Mouse (Mus musculus): ENCODE data around the gene Cacna1a. TPM values are rescaled to one million over a fixed set of nuclear protein-coding genes. Genes with fewer than 3 reads are reported as not detected.

The Cacna1a gene
- 100 to 1,000 TPM; 172 to 853 (median 357) TPM for total RNA-seq (2018; cell fraction: chromatin; rRNA removed)
- 10 to 100 TPM in 18 of 26 experiments, 1 to 10 TPM in 8; 5.6 to 30.3 (median 17.9) TPM for total RNA-seq (2018; cell fraction: cytosol; rRNA removed)
- total RNA-seq (2018; cell fraction: nucleus; rRNA removed): 100 to 1,000 TPM in 14 of 26 experiments, 10 to 100 TPM in 12; 26.5 to 312 (median 110) TPM
- polyA plus RNA-seq (2018): 15.7 to 19.4 TPM (median 18.6 TPM) in 3 replicates

DNA sequence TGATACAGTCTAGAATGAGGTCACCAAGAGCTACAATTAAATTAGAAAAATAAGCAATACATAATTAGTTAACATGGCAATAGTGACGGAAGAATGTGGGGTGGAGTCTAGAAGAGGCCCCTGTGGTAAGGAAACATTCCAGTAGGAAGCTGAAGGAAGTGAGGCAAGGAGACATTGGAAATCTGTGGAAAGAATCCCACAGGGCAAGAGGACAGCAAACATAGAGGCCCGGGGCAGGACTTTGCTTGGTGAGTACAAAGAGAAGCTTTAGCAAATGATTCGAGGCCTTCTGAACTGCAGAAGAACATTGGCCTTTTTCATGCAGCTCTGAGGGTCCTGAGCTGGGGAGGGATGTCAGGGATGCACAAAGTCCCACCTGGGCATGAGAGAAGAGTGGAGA lies at the start of gene Cacna1a:
Gene Cacna1a, plus strand, starts transcription at position 166 of the 400 bp plus-strand sequence.
- H3K4me3 ChIP-seq (ENCODE audit: inconsistent target): no peak within 1 kb of the TSS
- H3K79me2 ChIP-seq (ENCODE audit: inconsistent target): no peaks in the 10 kb centered on the region
- no peaks in the 10 kb centered on the region for H3K36me3 ChIP-seq (ENCODE audit: inconsistent target)
- WGBS (ENCODE audit: missing documents): 95% methylated on average over 3 of the region's 3 CpGs
- H3K27ac ChIP-seq: no peak within 1 kb of the TSS

DNA sequence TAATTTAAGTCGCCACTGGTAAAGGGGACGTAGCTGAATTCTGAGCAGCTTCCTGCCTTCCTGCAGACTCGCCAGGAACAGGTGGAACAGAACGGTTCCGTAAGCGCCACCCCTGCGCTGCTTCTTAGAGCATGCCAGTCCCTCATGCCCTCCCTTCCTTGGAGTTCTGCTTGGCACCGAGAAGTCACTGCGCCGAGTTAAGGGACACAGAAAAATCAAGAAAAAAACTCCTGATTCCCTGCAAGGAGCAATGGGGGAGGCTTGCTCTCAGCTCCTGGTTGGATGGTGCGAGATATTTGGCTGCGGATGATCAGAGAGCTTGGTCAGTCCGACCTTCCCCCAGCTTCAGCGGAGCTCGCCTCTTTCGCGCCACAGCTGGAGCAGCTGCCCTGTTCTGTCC lies 49.7 kb upstream of the Cacna1a start:
- Histone ChIP-seq H3K36me3 (ENCODE audit: inconsistent target) (no peaks in the 10 kb centered on the region), H3K27ac (no peak overlapping the region), H3K4me3 (ENCODE audit: inconsistent target) (no peak overlapping the region), H3K79me2 (ENCODE audit: inconsistent target) (no peaks in the 10 kb centered on the region)
- WGBS (ENCODE audit: missing documents): 11% methylated on average over 17 of the region's 17 CpGs

DNA sequence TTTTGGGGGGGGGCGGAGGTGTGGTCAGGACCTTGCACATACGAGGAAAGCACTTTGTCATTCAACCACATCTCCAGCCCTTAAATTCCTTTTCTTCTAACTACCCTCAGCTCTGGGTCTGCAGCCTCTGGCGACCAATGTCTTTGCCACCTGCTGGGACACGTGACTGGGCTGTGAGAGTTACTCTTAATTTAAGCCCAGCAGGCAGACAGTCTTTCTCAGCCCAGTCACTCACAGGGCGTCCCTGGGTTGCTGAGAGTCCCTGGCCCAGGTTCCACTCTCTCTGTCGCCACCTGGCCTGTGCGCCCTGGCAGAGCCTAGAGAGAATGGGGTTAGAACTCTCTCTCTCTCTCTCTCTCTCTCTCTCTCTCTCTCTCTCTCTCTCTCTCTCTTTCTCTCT lies 48.9 kb upstream of the Cacna1a start:
- Histone ChIP-seq H3K4me3 (ENCODE audit: inconsistent target) (no peak overlapping the region), H3K79me2 (ENCODE audit: inconsistent target) (no peaks in the 10 kb centered on the region), H3K27ac (no peak overlapping the region), H3K36me3 (ENCODE audit: inconsistent target) (no peaks in the 10 kb centered on the region)
- WGBS (ENCODE audit: missing documents): 30% methylated on average over 7 of the region's 7 CpGs

DNA sequence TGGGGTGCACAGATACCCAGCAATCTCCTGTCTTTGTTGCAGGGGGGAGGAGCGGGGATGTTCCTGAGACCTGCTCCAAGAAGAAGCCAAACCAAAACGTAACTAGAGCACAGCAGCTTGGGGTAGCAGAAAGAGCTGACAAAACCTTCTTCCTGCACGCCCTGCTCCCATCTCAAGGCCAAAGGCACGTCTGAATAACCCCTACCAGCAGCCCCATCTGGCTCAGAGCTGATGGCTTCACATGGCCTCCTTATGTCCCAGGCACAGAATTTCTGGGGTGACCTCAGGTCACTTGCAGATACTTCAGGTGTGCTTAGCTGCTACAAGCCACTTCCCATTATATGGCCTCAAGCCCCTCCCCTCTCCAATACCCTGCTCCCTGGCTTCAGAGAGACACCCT lies 48.4 kb upstream of the Cacna1a start:
- no peak overlapping the region for H3K27ac ChIP-seq
- H3K4me3 ChIP-seq (ENCODE audit: inconsistent target): no peak overlapping the region
- H3K36me3 ChIP-seq (ENCODE audit: inconsistent target): no peaks in the 10 kb centered on the region
- no peaks in the 10 kb centered on the region for H3K79me2 ChIP-seq (ENCODE audit: inconsistent target)
- 71% methylated on average over 4 of the region's 4 CpGs for WGBS (ENCODE audit: missing documents)

DNA sequence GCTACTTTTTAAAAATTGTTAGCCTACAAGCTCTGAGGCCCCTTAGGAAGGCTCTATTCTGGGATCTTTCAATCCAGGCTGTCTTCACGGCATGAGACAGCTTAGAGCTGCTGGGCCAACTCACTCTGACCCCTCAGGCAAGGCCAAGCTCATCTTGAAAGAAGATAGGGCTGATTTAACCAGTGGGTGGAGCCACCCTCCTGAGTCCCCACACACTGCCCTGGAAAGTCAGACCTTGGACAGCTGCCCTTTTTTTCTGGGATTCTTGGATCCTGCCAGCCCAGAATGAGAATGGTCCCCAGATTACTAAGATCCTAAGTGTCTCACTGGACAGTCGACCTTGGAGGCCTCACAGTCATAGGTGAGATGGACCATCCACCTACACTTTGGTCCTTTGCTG lies 47.6 kb upstream of the Cacna1a start:
- H3K27ac ChIP-seq: no peak overlapping the region
- H3K79me2 ChIP-seq (ENCODE audit: inconsistent target): no peaks in the 10 kb centered on the region
- H3K4me3 ChIP-seq (ENCODE audit: inconsistent target): no peak overlapping the region
- H3K36me3 ChIP-seq (ENCODE audit: inconsistent target): no peaks in the 10 kb centered on the region
- 25% methylated on average over 2 of the region's 2 CpGs for WGBS (ENCODE audit: missing documents)

DNA sequence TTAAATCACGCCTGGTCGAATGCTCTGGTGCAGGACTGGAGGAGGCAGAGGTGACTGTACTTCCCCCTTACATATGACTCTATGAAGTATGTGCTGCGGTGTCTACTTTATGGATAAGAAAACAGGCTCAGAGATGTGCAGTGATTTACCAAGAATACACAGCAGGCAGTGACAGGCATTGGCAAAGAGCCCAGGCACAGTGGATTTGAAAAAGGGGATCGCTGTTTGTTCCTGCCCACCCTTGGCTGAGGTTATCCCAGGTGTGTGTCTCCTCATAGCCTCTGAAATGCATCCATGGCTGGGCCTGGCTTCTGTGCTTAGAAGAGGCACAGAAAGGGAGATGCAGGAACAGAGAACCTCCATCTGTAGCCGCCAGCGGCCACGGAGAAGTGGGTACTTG lies 42.7 kb upstream of the Cacna1a start:
- Histone ChIP-seq H3K36me3 (ENCODE audit: inconsistent target) (no peaks in the 10 kb centered on the region), H3K79me2 (ENCODE audit: inconsistent target) (no peaks in the 10 kb centered on the region), H3K4me3 (ENCODE audit: inconsistent target) (no peak overlapping the region), H3K27ac (no peak overlapping the region)
- 65% methylated on average over 7 of the region's 7 CpGs for WGBS (ENCODE audit: missing documents)

DNA sequence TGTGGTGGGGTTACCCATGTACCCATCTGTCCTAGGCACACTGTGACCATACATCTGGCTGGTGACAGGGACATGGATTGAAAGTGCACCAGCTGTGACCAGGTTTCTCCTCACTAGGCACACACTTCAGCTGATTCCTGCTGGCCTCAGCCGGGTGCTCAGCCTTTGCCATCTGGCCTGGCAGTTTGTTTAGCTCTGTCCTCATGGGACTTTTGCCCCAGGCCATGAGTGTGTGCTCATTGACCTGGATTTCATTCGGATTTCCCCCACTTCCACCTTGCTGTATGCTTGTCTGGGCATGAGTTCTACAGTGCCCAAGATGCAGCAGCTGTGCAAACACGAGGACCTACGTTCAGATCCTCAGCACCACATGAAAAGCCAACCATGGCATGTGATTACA lies 41.8 kb upstream of the Cacna1a start:
- WGBS (ENCODE audit: missing documents): 67% methylated on average over 4 of the region's 4 CpGs
- Histone ChIP-seq H3K4me3 (ENCODE audit: inconsistent target) (no peak overlapping the region), H3K79me2 (ENCODE audit: inconsistent target) (no peaks in the 10 kb centered on the region), H3K36me3 (ENCODE audit: inconsistent target) (no peaks in the 10 kb centered on the region), H3K27ac (no peak overlapping the region)

DNA sequence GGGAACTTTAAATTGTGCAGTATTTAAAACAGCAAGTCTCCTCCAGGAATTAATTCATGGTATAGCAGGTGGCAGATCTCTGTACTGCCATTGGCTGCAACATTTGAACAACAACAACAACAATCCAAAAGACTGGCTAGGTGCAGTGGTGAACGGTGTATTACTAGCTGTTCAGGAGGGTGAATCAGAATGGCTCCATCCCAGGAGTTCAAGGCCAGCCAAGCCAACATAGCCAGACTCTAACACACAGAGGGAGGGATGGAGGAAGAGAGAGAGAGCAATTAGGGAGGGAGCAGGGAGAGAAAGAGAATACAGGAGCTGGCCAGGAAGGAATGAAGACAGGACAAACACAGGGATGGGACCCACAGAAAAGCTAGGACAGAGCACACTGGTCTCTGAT lies 38.7 kb upstream of the Cacna1a start:
- 80% methylated on average over 1 of the region's 1 CpGs for WGBS (ENCODE audit: missing documents)
- H3K4me3 ChIP-seq (ENCODE audit: inconsistent target): no peak overlapping the region
- no peaks in the 10 kb centered on the region for H3K79me2 ChIP-seq (ENCODE audit: inconsistent target)
- no peaks in the 10 kb centered on the region for H3K36me3 ChIP-seq (ENCODE audit: inconsistent target)
- H3K27ac ChIP-seq: no peak overlapping the region

DNA sequence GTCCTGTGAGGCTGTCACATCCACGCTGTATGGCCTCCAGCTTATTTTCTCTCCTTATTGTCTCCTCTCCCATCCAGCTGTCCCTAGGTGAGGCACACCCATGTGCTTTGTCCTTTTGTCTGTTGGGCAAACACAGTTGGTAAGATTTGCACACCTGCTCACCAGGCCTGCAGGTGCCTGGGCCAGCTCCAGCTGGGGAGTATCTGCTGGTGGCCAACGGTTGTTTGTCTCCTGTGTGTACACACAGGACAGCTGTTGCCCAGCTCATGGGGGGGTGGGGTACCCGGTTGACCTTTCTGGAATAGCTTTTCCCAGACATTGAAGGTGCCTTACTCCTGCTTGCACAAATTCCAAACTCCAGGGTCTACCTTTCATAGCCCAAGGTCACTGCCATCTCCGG lies 37.3 kb upstream of the Cacna1a start:
- no peaks in the 10 kb centered on the region for H3K79me2 ChIP-seq (ENCODE audit: inconsistent target)
- H3K36me3 ChIP-seq (ENCODE audit: inconsistent target): no peaks in the 10 kb centered on the region
- 76% methylated on average over 4 of the region's 4 CpGs for WGBS (ENCODE audit: missing documents)
- H3K4me3 ChIP-seq (ENCODE audit: inconsistent target): no peak overlapping the region
- no peak overlapping the region for H3K27ac ChIP-seq

DNA sequence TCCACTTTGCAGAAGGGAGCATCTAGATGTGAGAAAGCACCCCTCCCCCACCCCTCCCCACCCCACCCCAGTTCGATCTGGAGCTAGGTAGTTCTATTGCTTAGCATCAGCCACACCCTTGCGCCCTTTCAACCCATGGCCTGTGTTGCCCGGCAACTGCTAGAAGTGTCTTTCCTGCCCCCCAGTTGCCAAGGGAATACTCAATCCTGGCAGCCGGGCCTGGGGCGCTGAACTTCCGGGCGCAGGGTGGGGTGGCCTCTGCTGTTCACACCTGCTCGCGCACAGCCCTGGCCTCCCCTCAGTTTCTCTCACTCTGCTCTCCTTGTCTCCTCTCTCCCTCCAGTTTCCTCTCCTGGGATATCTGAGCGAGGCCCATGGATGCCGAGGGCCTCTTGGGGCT lies 31.8 kb upstream of the Cacna1a start:
- Histone ChIP-seq H3K4me3 (ENCODE audit: inconsistent target) (no peak overlapping the region), H3K79me2 (ENCODE audit: inconsistent target) (no peaks in the 10 kb centered on the region), H3K36me3 (ENCODE audit: inconsistent target) (no peaks in the 10 kb centered on the region), H3K27ac (no peak overlapping the region)
- WGBS (ENCODE audit: missing documents): 92% methylated on average over 11 of the region's 11 CpGs

DNA sequence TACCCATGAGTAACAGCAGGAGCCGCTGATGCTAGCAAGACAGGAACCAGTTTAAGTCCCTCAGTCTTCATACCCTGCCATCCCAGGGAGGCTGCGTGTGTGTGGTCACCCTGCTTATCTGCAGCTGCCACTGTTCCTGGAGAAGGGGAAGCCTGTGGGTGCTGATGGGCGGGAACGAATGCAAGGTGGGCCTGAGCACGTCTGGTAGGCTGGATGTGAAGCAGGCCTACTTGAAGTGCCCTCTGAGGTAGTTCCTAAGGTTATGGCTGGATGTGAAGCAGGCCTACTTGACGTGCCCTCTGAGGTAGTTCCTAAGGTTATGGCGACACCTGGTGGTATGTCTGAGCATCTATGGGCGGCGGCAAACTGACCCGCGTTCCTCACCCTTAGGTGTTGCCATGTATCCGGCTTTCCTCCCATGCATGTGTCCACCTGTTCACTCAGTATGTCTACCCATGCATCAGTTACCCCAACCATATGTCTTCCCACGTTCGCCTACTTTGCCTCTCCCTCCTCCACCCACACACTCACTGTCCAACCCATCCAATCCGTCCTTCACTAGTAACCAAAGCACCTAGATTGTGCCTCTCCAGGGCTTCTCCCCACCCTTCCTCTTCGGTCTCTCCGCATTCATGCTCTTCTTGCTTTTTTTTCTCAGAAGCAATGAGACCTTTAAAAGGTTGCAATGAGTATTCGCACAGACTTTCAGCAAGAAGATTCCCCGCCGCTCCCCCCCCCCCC lies 30.4 kb upstream of the Cacna1a start:
- no peaks in the 10 kb centered on the region for H3K36me3 ChIP-seq (ENCODE audit: inconsistent target)
- H3K79me2 ChIP-seq (ENCODE audit: inconsistent target): no peaks in the 10 kb centered on the region
- no peak overlapping the region for H3K4me3 ChIP-seq (ENCODE audit: inconsistent target)
- WGBS (ENCODE audit: missing documents): 10% methylated on average over 15 of the region's 20 CpGs
- H3K27ac ChIP-seq: no peak overlapping the region

DNA sequence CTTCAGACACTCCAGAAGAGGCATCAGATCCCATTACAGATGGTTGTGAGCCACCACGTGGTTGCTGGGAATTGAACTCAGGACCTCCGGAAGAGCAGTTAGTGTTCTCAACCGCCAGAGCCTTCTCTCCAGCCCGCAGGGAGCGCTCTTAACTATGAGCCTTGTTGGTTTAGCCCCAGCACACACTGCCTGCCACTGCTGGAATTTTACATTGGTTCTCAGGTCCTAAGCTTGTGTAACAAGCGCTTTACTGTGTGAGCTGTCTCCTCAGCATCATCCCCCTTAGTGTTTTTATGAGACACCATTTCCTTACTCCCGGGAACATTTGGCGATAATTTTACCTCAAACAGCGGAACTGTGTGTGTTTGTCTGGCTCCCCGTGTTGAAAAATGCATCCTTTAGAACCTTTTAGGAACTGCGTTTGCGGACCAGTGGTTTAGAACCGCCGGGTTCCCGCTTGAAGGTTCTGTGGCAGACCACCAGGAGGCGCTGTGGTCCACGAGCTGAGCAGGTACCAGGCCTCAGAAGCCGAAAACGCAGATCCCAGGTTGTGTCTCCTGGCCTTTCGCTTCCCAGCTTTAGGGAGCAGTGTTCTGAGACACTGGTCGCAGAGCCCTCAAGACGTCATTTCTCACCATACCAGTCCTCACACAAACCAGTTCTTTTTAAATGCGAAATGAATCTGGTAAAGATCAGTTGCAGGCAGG lies 24.7 kb upstream of the Cacna1a start:
- Histone ChIP-seq H3K36me3 (ENCODE audit: inconsistent target) (no peaks in the 10 kb centered on the region), H3K79me2 (ENCODE audit: inconsistent target) (no peaks in the 10 kb centered on the region), H3K4me3 (ENCODE audit: inconsistent target) (no peak overlapping the region), H3K27ac (no peak overlapping the region)
- WGBS (ENCODE audit: missing documents): 20% methylated on average over 23 of the region's 23 CpGs

DNA sequence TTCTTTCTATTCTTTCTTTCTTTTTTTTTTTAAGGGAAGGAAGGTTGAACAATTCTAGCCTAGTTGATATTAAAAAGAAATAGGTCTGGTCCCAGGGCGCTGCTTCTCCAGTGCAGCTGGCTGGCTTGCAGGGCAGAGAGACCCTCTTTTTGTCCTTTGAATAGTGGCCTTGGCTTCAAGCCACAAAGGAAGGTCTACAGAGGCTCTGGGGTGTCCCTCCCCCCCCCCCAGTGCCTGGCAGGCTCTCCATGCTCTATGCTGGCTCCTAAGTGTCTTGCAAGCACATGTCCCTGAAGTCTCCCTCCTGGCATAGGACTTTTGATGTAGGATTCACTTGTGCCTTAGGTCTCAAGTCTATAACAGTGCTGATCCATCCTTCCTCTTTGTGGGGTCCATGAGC lies 23.0 kb upstream of the Cacna1a start:
- no peaks in the 10 kb centered on the region for H3K36me3 ChIP-seq (ENCODE audit: inconsistent target)
- WGBS (ENCODE audit: missing documents): 85% methylated on average over 1 of the region's 1 CpGs
- no peaks in the 10 kb centered on the region for H3K79me2 ChIP-seq (ENCODE audit: inconsistent target)
- H3K4me3 ChIP-seq (ENCODE audit: inconsistent target): no peak overlapping the region
- no peak overlapping the region for H3K27ac ChIP-seq

DNA sequence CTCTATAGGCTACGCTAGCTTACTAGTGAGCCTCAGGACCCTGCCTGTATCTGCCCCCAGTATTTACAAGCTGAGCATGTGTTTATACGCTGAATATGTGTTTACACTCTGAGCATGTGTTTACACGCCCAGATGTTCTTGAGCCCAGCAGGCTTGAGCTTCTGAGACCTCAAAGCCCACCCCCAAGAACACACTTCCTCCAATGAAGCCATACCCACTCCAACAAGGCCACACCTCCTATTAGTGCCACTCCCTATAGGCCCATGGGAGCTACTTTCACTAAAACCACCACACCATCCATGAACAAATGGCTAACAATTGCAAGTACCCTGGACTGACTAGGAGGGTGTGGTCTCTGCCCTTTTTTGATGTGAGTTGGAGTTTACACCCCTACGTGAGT lies 17.3 kb upstream of the Cacna1a start:
- H3K36me3 ChIP-seq (ENCODE audit: inconsistent target): no peaks in the 10 kb centered on the region
- H3K4me3 ChIP-seq (ENCODE audit: inconsistent target): no peak overlapping the region
- 76% methylated on average over 3 of the region's 4 CpGs for WGBS (ENCODE audit: missing documents)
- H3K27ac ChIP-seq: no peak overlapping the region
- H3K79me2 ChIP-seq (ENCODE audit: inconsistent target): no peaks in the 10 kb centered on the region

DNA sequence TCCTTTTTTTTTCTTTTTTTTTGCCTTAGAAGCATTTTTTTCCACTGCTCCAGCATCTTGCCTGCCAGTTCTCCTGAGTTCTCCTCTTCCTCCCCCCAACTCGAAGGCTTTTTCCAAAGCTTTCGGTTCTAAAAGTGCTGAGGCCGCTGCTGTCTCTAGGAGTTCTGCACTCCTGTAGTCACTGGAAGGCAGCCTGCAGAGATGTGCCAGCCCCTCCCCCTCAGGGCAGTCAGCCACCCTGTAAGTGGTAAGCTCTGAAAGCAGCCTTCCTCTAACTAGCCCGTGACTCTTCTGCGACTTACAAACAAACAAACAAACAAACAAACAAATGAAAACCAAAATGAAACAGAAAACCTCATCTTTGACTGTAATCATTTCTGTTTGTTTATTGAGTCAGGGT lies 13.2 kb upstream of the Cacna1a start:
- Histone ChIP-seq H3K36me3 (ENCODE audit: inconsistent target) (no peaks in the 10 kb centered on the region), H3K79me2 (ENCODE audit: inconsistent target) (no peaks in the 10 kb centered on the region), H3K27ac (no peak overlapping the region), H3K4me3 (ENCODE audit: inconsistent target) (no peak overlapping the region)
- 43% methylated on average over 5 of the region's 5 CpGs for WGBS (ENCODE audit: missing documents)
